Mouse (Mus musculus): ENCODE measurements around the gene Rsad2.

Gene Rsad2

DNA sequence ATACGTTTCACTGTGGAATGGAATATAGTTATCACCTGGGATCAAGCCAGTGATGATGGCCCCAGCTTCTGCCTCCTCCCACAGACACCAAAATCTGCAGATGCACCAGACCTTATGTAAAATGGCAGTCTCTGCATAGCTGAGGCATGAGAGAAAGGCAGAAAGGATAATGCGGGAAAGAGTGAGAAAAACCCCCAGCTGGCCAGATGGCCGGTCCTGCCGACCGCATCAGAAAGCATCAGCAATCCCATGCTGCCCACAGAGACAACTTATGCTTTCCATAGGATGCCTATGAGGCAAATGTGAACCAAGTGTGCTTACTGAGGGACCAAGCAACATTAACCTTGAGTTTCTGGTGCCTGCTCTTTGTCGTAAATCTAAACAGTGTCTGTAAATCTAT lies 56.9 kb downstream of the Rsad2 start:
- DNase-seq = no peak

DNA sequence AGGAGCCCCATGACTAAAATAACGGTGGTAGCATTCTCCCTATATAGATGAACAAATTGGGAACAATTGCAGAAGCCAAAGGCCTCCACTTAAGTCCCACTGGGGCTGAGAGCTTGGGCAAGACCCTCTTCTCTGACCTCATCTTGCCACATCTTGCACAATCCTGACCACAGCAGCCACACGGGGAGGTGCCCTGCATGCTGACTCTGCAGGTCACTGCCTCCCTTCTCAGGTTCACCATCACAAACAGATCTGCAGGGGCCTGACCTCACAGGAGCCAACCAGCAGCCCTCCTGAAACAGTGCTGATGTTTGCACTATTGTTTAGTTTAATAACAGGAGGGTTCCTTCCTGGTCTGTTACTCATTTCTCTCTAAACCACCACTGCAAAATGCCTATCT lies 57.7 kb downstream of the Rsad2 start:
- DNase-seq = no peak

DNA sequence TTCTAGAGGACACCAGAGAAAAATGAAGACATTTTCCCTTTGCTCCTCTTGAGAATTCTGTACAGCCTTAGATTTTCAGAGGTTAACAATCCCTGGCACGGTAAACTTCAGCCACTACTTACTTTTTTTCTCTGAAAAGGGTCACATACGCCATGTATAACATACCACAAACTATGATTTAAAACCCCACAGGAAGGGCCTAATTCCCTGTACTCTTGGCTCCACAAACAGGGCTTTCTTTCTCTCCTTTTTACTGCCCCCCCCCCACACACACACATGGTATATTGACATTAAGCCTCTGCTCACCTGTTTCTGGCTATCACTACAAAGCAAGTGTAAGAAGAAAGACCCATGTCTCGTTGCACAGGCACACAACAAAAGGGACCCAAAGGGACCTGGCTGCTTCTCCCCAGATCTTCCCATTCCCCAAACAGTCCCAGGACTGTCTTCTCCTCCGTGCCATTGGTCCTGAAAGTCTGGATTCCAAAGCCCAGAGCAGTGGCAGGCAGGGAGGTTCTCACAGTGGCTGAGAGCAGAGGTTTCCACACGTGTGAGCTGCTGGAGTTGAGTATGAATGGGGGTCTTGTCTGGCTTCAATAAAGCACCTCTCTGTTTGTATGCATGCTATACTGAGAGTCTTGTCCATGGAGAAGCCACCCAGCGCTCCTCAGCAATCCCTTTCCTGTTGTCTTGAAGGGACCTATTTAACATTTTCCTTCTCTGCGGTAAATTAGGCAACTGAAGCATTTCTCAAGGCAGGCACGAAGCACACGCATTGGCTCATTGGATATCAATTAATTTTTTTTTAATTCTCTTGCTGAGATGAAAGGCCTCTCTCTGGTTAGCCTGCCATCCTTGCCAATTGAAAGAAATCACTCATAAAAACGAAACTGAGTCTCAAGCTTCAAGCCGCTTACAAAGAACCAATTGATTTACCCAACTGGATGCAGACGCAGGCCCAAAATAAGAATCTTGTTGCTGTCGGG lies 61.5 kb downstream of the Rsad2 start:
- DNase-seq = no peak

DNA sequence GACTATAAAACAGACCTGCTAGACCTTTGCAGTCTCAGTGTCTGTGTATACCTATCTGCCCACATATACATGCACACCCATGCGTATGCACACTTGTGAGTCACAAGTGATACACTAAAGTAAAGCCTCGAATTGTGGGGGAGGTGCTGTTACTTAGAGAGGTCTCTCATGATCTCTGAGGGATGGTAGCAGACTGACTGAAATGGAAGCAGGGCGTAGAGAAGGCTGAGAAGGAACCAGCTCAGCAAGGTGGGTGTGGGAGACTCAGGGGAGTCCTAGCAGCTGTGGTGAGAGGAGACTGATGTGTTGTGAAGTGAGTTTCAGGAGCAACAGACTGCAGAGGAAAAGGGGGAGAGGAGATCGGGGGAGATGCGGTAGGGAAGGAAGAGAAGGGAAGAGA lies 63.0 kb downstream of the Rsad2 start:
- DNase-seq = no peak
